8 mouse cellular contexts compared by ENCODE assay signal in genomic region chr11:120616617-120617294, GRCm38 (mm10). TPM values are rescaled to one million over a fixed set of nuclear protein-coding genes. Genes with fewer than 3 reads are reported as not detected.
DNase-seq lines count a peak whose midpoint lies in the region; ATAC-seq and TF ChIP-seq lines count a peak whose summit lies in the region.

No protein-coding gene starts in this region.

- H3K27me3 ChIP-seq in neural tube, embryonic 11.5 days (ENCODE audit: control insufficient read depth, insufficient read depth, low read length) = no peaks in the 10 kb centered on the region
- H3K27me3 ChIP-seq in forebrain, embryonic 13.5 days = no peaks in the 10 kb centered on the region
- H3K27me3 ChIP-seq in myocyte (ENCODE audit: control insufficient read depth, insufficient read depth, insufficient read length) = no peaks in the 10 kb centered on the region

- ATAC-seq in neural tube, embryonic 11.5 days (ENCODE audit: insufficient read depth, low FRiP score, low TSS enrichment) = no peak
- ATAC-seq in forebrain, embryonic 13.5 days = no peak

- H3K36me3 ChIP-seq in neural tube, embryonic 11.5 days (ENCODE audit: control insufficient read depth, insufficient read depth, low read length) = peaks cover 12% of the 10 kb centered on the region
- H3K36me3 ChIP-seq in forebrain, embryonic 13.5 days (ENCODE audit: poor library complexity, severe bottlenecking) = peaks cover 72% of the 10 kb centered on the region
- peaks cover 26% of the 10 kb centered on the region for H3K36me3 ChIP-seq in myocyte (ENCODE audit: control insufficient read depth, insufficient read depth)

- no peak for TF ChIP-seq POLR2A in myocyte (IDR thresholded peaks at IDR 0.05; ENCODE audit: insufficient read length, low read depth)

- H3K79me2 ChIP-seq in myocyte (ENCODE audit: control insufficient read depth, insufficient read depth) = peaks cover 34% of the 10 kb centered on the region

- peaks cover 9% of the 10 kb centered on the region for H3K4me1 ChIP-seq in neural tube, embryonic 11.5 days (ENCODE audit: control insufficient read depth, insufficient read depth, low read length)
- H3K4me1 ChIP-seq in forebrain, embryonic 13.5 days = peaks cover 18% of the 10 kb centered on the region

- H3K9me3 ChIP-seq in neural tube, embryonic 11.5 days (ENCODE audit: control insufficient read depth, low read length) = no peaks in the 10 kb centered on the region
- no peaks in the 10 kb centered on the region for H3K9me3 ChIP-seq in forebrain, embryonic 13.5 days (replicated peaks)

- H3K4me2 ChIP-seq in neural tube, embryonic 11.5 days (ENCODE audit: low read depth) = peak overlapping the region; percentile 94
- peak overlapping the region; percentile 88 for H3K4me2 ChIP-seq in forebrain, embryonic 13.5 days
- H3K4me2 ChIP-seq in myocyte (ENCODE audit: low read depth) = peak overlapping the region; percentile 82

- H3K9ac ChIP-seq in neural tube, embryonic 11.5 days (ENCODE audit: low read length) = peak overlapping the region; percentile 80
- H3K9ac ChIP-seq in forebrain, embryonic 13.5 days = peak overlapping the region; percentile 87

- 62% methylated on average over 4 of the region's 4 CpGs for WGBS in neural tube, embryonic 11.5 days
- WGBS in forebrain, embryonic 13.5 days = 56% methylated on average over 4 of the region's 4 CpGs

- DNase-seq in neural tube, embryonic 11.5 days (ENCODE audit: low spot score) = no peak
- no peak for DNase-seq in neural tube, embryonic 10.5 days (ENCODE audit: extremely low spot score, low spot score)
- peak; percentile 55 for DNase-seq in kidney, postnatal 10 days
- DNase-seq in thymus, postnatal 14 days = no peak
- no peak for DNase-seq in urinary bladder, postnatal 14 days (ENCODE audit: low spot score)
- DNase-seq in right cerebral cortex, postnatal 36 days (ENCODE audit: low spot score in 2 of 2) = no peak

- H3K27ac ChIP-seq in neural tube, embryonic 11.5 days (ENCODE audit: low read depth, low read length) = 0 out of 2 replicates have a peak overlapping the region, but pooled peaks have one; percentile 60
- H3K27ac ChIP-seq in forebrain, embryonic 13.5 days = peak overlapping the region; percentile 73; the same call in 1 of the 2 replicates

- peak overlapping the region; percentile 13 for H3ac ChIP-seq in myocyte (ENCODE audit: control insufficient read depth, insufficient read length)

- H3K4me3 ChIP-seq in neural tube, embryonic 11.5 days (ENCODE audit: low read depth, low read length) = peak overlapping the region; percentile 81
- peak overlapping the region; percentile 85 for H3K4me3 ChIP-seq in forebrain, embryonic 13.5 days
- peak overlapping the region; percentile 65 for H3K4me3 ChIP-seq in myocyte

TF ChIP-seq in myocyte, 11 proteins besides CTCF, POLR2A, EP300 and RAD21:
- TF ChIP-seq USF1 (IDR thresholded peaks at IDR 0.05; ENCODE audit: low read depth) (no peak), SRF (IDR thresholded peaks at IDR 0.05; ENCODE audit: control insufficient read depth, insufficient read length, low read depth) (no peak), POLR2AphosphoS2 (IDR thresholded peaks at IDR 0.05; ENCODE audit: insufficient read length, low read depth) (no peak), E2F4 (IDR thresholded peaks at IDR 0.05; ENCODE audit: insufficient read depth) (no peak), MYOD1 (IDR thresholded peaks at IDR 0.05; ENCODE audit: control insufficient read depth in 1 of 3, insufficient read length in 2 of 3, low read depth in 2 of 3) (no peak), MYOG (IDR thresholded peaks at IDR 0.05; ENCODE audit: control insufficient read depth in 1 of 3, insufficient read depth in 1 of 3, insufficient read length in 2 of 3, low read depth in 2 of 3) (no peak)
TF ChIP-seq in myocyte: peak in this region for 0.

RNA-seq across cellular contexts. Expression of gene Pcyt2, which starts 1.0 kb away (rescaled TPM):
- polyA plus RNA-seq in neural tube, embryonic 11.5 days (2014; fragmentation: Nextera tagmentation; extraction: Ambion mirVana) = 109 and 118 TPM in 2 replicates
- 140 and 159 TPM in 2 replicates for polyA plus RNA-seq in forebrain, embryonic 13.5 days (2015; fragmentation: Nextera tagmentation; extraction: Ambion mirVana)
- polyA plus RNA-seq in myocyte (2012; fragmentation: generic; extraction: Trizol) = 117 TPM

RNA-seq across cellular contexts. Expression of gene Sirt7, which starts 8.3 kb away (rescaled TPM):
- polyA plus RNA-seq in neural tube, embryonic 11.5 days (2014; fragmentation: Nextera tagmentation; extraction: Ambion mirVana) = 37.2 and 39.0 TPM in 2 replicates
- polyA plus RNA-seq in forebrain, embryonic 13.5 days (2015; fragmentation: Nextera tagmentation; extraction: Ambion mirVana) = 42.7 and 43.1 TPM in 2 replicates
- polyA plus RNA-seq in myocyte (2012; fragmentation: generic; extraction: Trizol) = 29.9 TPM

RNA-seq across cellular contexts. Expression of gene Npb, which starts 8.5 kb away (rescaled TPM):
- 0.78 TPM in 1 of 2 replicates, not detected in the other for polyA plus RNA-seq in neural tube, embryonic 11.5 days (2014; fragmentation: Nextera tagmentation; extraction: Ambion mirVana)
- polyA plus RNA-seq in forebrain, embryonic 13.5 days (2015; fragmentation: Nextera tagmentation; extraction: Ambion mirVana) = 0.50 TPM in 1 of 2 replicates, not detected in the other
- 0.32 TPM for polyA plus RNA-seq in myocyte (2012; fragmentation: generic; extraction: Trizol)

RNA-seq across cellular contexts. Expression of gene Mafg, which starts 16.6 kb away (rescaled TPM):
- polyA plus RNA-seq in neural tube, embryonic 11.5 days (2014; fragmentation: Nextera tagmentation; extraction: Ambion mirVana) = 26.5 and 27.5 TPM in 2 replicates
- polyA plus RNA-seq in forebrain, embryonic 13.5 days (2015; fragmentation: Nextera tagmentation; extraction: Ambion mirVana) = 19.8 and 24.1 TPM in 2 replicates
- polyA plus RNA-seq in myocyte (2012; fragmentation: generic; extraction: Trizol) = 43.1 TPM

RNA-seq across cellular contexts. Expression of gene Anapc11, which starts 18.5 kb away (rescaled TPM):
- polyA plus RNA-seq in neural tube, embryonic 11.5 days (2014; fragmentation: Nextera tagmentation; extraction: Ambion mirVana) = 198 and 199 TPM in 2 replicates
- 204 and 211 TPM in 2 replicates for polyA plus RNA-seq in forebrain, embryonic 13.5 days (2015; fragmentation: Nextera tagmentation; extraction: Ambion mirVana)
- 184 TPM for polyA plus RNA-seq in myocyte (2012; fragmentation: generic; extraction: Trizol)
